Mouse (Mus musculus) heart, embryonic 15.5 days (tissue): ENCODE data around the gene Mgat5. TPM values are rescaled to one million over a fixed set of nuclear protein-coding genes. Genes with fewer than 3 reads are reported as not detected.
A peak's percentile ranks its signal among the peaks of the same experiment; 100 is the strongest.

Source experiments
- ATAC-seq: fragments of 200-750 bp; cut with Nextera tagmentation; replicated peaks from 2 replicates; pipeline ENCODE4 v1.8.0; 2017; ENCODE audit warnings: low read depth, moderate TSS enrichment; ENCODE audit not compliant: insufficient number of reproducible peaks, insufficient read depth, low FRiP score
- H3K27ac ChIP-seq: fragments of 300-500 bp; sonication (generic); 2 replicates; pipeline ENCODE4 v1.5.1; 2015; ENCODE audit warnings: mild to moderate bottlenecking, inconsistent platforms
- H3K27me3 ChIP-seq: fragments of 300-500 bp; sonication (generic); 2 replicates; pipeline ENCODE4 v1.6.1; 2015; ENCODE audit warnings: inconsistent platforms
- H3K36me3 ChIP-seq: fragments of 300-500 bp; sonication (generic); 2 replicates; pipeline ENCODE4 v1.6.1; 2015; ENCODE audit warnings: mild to moderate bottlenecking, inconsistent platforms
- H3K4me1 ChIP-seq: fragments of 300-500 bp; sonication (generic); replicated peaks from 2 replicates; pipeline ENCODE4 v1.6.1; 2015; ENCODE audit warnings: inconsistent platforms
- H3K4me2 ChIP-seq: fragments of 300-500 bp; sonication (generic); 2 replicates; pipeline ENCODE4 v1.6.1; 2015; ENCODE audit warnings: inconsistent platforms, mild to moderate bottlenecking, moderate library complexity
- H3K4me3 ChIP-seq: fragments of 300-500 bp; sonication (generic); 2 replicates; pipeline ENCODE4 v1.5.1; 2015; ENCODE audit warnings: mild to moderate bottlenecking, inconsistent platforms
- H3K9ac ChIP-seq: fragments of 300-500 bp; sonication (generic); 2 replicates; pipeline ENCODE4 v1.6.1; 2015; ENCODE audit warnings: mild to moderate bottlenecking, inconsistent platforms
- H3K9me3 ChIP-seq: fragments of 300-500 bp; sonication (generic); replicated peaks from 2 replicates; pipeline ENCODE4 v1.6.1; 2016; ENCODE audit warnings: inconsistent platforms
- WGBS: fragments of 180-500 bp; shearing (Covaris S2); methylation state at CpG from one replicate; pipeline ENCODE4 v1.1.7; 2015; ENCODE audit warnings: mixed read lengths; 5-methylcytosine and 5-hydroxymethylcytosine counted together
- polyA plus RNA-seq: library from polyadenylated mRNA; unstranded; fragments of >200 nt; fragmentation: Nextera tagmentation; extraction: Ambion mirVana; gene quantifications from 2 replicates; pipeline ENCODE4 v1.2.1, GENCODE M21; 2015

Mgat5 gene
- polyA plus RNA-seq, 1 experiment from 2014 or later = 3.7 TPM

GRCm38 (mm10) chr1:127418916-127419575 is 214.2 kb downstream of the Mgat5 start:
- H3K27ac ChIP-seq = no peak overlapping the region
- peaks cover 18% of the 10 kb centered on the region for H3K4me1 ChIP-seq
- no peak overlapping the region for H3K9ac ChIP-seq
- H3K9me3 ChIP-seq = no peaks in the 10 kb centered on the region
- H3K4me2 ChIP-seq = no peak overlapping the region
- no peak for ATAC-seq
- H3K4me3 ChIP-seq = no peak overlapping the region
- no peaks in the 10 kb centered on the region for H3K27me3 ChIP-seq
- H3K36me3 ChIP-seq = peaks cover 3% of the 10 kb centered on the region; the same call in 1 of the 2 replicates
- 68% methylated on average over 4 of the region's 4 CpGs for WGBS

GRCm38 (mm10) chr1:127419581-127419980 is 214.8 kb downstream of the Mgat5 start:
- Histone ChIP-seq H3K27me3 (no peaks in the 10 kb centered on the region), H3K9ac (no peak overlapping the region), H3K9me3 (no peaks in the 10 kb centered on the region), H3K4me1 (peaks cover 19% of the 10 kb centered on the region), H3K36me3 (peaks cover 3% of the 10 kb centered on the region; the same call in 1 of the 2 replicates), H3K4me3 (no peak overlapping the region), H3K27ac (no peak overlapping the region), H3K4me2 (no peak overlapping the region)
- 68% methylated on average over 7 of the region's 7 CpGs for WGBS
- ATAC-seq = no peak

GRCm38 (mm10) chr1:127420383-127420782 is 215.6 kb downstream of the Mgat5 start:
- Histone ChIP-seq H3K36me3 (peaks cover 3% of the 10 kb centered on the region; the same call in 1 of the 2 replicates), H3K27ac (no peak overlapping the region), H3K4me1 (peaks cover 18% of the 10 kb centered on the region), H3K27me3 (no peaks in the 10 kb centered on the region), H3K9me3 (no peaks in the 10 kb centered on the region), H3K4me3 (no peak overlapping the region), H3K4me2 (no peak overlapping the region), H3K9ac (no peak overlapping the region)
- no peak for ATAC-seq
- WGBS = 60% methylated on average over 13 of the region's 13 CpGs

- Histone ChIP-seq H3K4me1 (peaks cover 16% of the 10 kb centered on the region), H3K27ac (no peak overlapping the region), H3K9ac (no peak overlapping the region), H3K27me3 (no peaks in the 10 kb centered on the region), H3K36me3 (peaks cover 3% of the 10 kb centered on the region; the same call in 1 of the 2 replicates), H3K4me3 (no peak overlapping the region), H3K4me2 (no peak overlapping the region), H3K9me3 (no peaks in the 10 kb centered on the region)
- no peak for ATAC-seq
- WGBS = 76% methylated on average over 15 of the region's 15 CpGs
These were observed 216.0 kb downstream of the Mgat5 start for GRCm38 (mm10) chr1:127420795-127421194.

- Histone ChIP-seq H3K4me3 (no peak overlapping the region), H3K27me3 (no peaks in the 10 kb centered on the region), H3K27ac (no peak overlapping the region), H3K4me2 (no peak overlapping the region), H3K9ac (no peak overlapping the region), H3K36me3 (peaks cover 3% of the 10 kb centered on the region; the same call in 1 of the 2 replicates), H3K4me1 (peaks cover 10% of the 10 kb centered on the region; the same call in 1 of the 2 replicates), H3K9me3 (no peaks in the 10 kb centered on the region)
- ATAC-seq = no peak
- 73% methylated on average over 4 of the region's 4 CpGs for WGBS
These were observed 217.8 kb downstream of the Mgat5 start for GRCm38 (mm10) chr1:127422565-127422964.

- Histone ChIP-seq H3K4me3 (no peak overlapping the region), H3K27ac (no peak overlapping the region), H3K4me1 (peaks cover 7% of the 10 kb centered on the region; the same call in 1 of the 2 replicates), H3K9me3 (no peaks in the 10 kb centered on the region), H3K36me3 (peaks cover 3% of the 10 kb centered on the region; the same call in 1 of the 2 replicates), H3K9ac (no peak overlapping the region), H3K4me2 (no peak overlapping the region), H3K27me3 (no peaks in the 10 kb centered on the region)
- WGBS = 49% methylated on average over 6 of the region's 6 CpGs
- 0 out of 2 replicates have a peak, but pooled peaks have one; percentile 60 for ATAC-seq
These were observed 220.3 kb downstream of the Mgat5 start for GRCm38 (mm10) chr1:127425021-127425532.

GRCm38 (mm10) chr1:127430290-127430689 is 225.5 kb downstream of the Mgat5 start:
- no peak overlapping the region for H3K4me3 ChIP-seq
- no peak overlapping the region for H3K27ac ChIP-seq
- H3K9ac ChIP-seq = no peak overlapping the region
- peaks cover 14% of the 10 kb centered on the region for H3K4me1 ChIP-seq
- 83% methylated on average over 7 of the region's 7 CpGs for WGBS
- no peaks in the 10 kb centered on the region for H3K9me3 ChIP-seq
- no peaks in the 10 kb centered on the region for H3K36me3 ChIP-seq
- H3K27me3 ChIP-seq = no peaks in the 10 kb centered on the region
- no peak overlapping the region for H3K4me2 ChIP-seq
- no peak for ATAC-seq

- Histone ChIP-seq H3K9me3 (no peaks in the 10 kb centered on the region), H3K36me3 (no peaks in the 10 kb centered on the region), H3K27me3 (no peaks in the 10 kb centered on the region), H3K4me3 (no peak overlapping the region), H3K9ac (no peak overlapping the region), H3K27ac (no peak overlapping the region), H3K4me1 (peaks cover 21% of the 10 kb centered on the region), H3K4me2 (no peak overlapping the region)
- no peak for ATAC-seq
- WGBS = 81% methylated on average over 4 of the region's 4 CpGs
These were observed 230.0 kb downstream of the Mgat5 start for GRCm38 (mm10) chr1:127434829-127435228.

GRCm38 (mm10) chr1:127437091-127437490 is 232.3 kb downstream of the Mgat5 start:
- no peak overlapping the region for H3K27ac ChIP-seq
- no peak overlapping the region for H3K4me3 ChIP-seq
- no peak for ATAC-seq
- H3K4me2 ChIP-seq = no peak overlapping the region
- H3K36me3 ChIP-seq = no peaks in the 10 kb centered on the region
- H3K9ac ChIP-seq = no peak overlapping the region
- WGBS = 57% methylated on average over 6 of the region's 6 CpGs
- no peaks in the 10 kb centered on the region for H3K9me3 ChIP-seq
- peaks cover 20% of the 10 kb centered on the region for H3K4me1 ChIP-seq
- H3K27me3 ChIP-seq = no peaks in the 10 kb centered on the region

GRCm38 (mm10) chr1:127439452-127439891 is 234.7 kb downstream of the Mgat5 start:
- Histone ChIP-seq H3K36me3 (no peaks in the 10 kb centered on the region), H3K4me2 (no peak overlapping the region), H3K9me3 (no peaks in the 10 kb centered on the region), H3K4me3 (no peak overlapping the region), H3K27me3 (no peaks in the 10 kb centered on the region), H3K9ac (no peak overlapping the region), H3K27ac (no peak overlapping the region), H3K4me1 (peaks cover 12% of the 10 kb centered on the region)
- no peak for ATAC-seq
- WGBS = 50% methylated on average over 9 of the region's 9 CpGs

GRCm38 (mm10) chr1:127441007-127441406 is 236.2 kb downstream of the Mgat5 start:
- ATAC-seq = no peak
- H3K4me2 ChIP-seq = no peak overlapping the region
- 74% methylated on average over 1 of the region's 1 CpGs for WGBS

GRCm38 (mm10) chr1:127441736-127442135 is 236.9 kb downstream of the Mgat5 start:
- peaks cover 18% of the 10 kb centered on the region for H3K4me1 ChIP-seq
- no peak overlapping the region for H3K4me2 ChIP-seq
- H3K36me3 ChIP-seq = no peaks in the 10 kb centered on the region
- H3K27me3 ChIP-seq = no peaks in the 10 kb centered on the region
- ATAC-seq = no peak
- 74% methylated on average over 3 of the region's 3 CpGs for WGBS
- H3K27ac ChIP-seq = no peak overlapping the region
- no peaks in the 10 kb centered on the region for H3K9me3 ChIP-seq
- H3K9ac ChIP-seq = no peak overlapping the region
- H3K4me3 ChIP-seq = no peak overlapping the region

More at GRCm38 (mm10) chr1:127441007-127441406, 236.2 kb downstream of the Mgat5 start:
- Histone ChIP-seq H3K4me1 (peaks cover 18% of the 10 kb centered on the region), H3K27ac (no peak overlapping the region), H3K9ac (no peak overlapping the region), H3K9me3 (no peaks in the 10 kb centered on the region), H3K27me3 (no peaks in the 10 kb centered on the region), H3K4me3 (no peak overlapping the region), H3K36me3 (no peaks in the 10 kb centered on the region)
